Mouse (Mus musculus): Measurements from ENCODE around the gene Hnrnpc.
"Not testable (repeated sequence)": the region's sequence is repeated elsewhere in the genome, so short reads cannot be mapped to it uniquely, and the experiment has no call there.

The Hnrnpc gene

GRCm38 (mm10) chr14:52101285-52102157, 2.3 kb downstream of the Hnrnpc start:
- no peak for DNase-seq

GRCm38 (mm10) chr14:52100170-52100960, 3.5 kb downstream of the Hnrnpc start:
- DNase-seq: no peak

GRCm38 (mm10) chr14:52099563-52099962, 4.3 kb downstream of the Hnrnpc start:
- no peak for DNase-seq

- not testable (repeated sequence) for DNase-seq
Observed at GRCm38 (mm10) chr14:52098387-52098786, 5.4 kb downstream of the Hnrnpc start.

- not testable (repeated sequence) for DNase-seq
Observed at GRCm38 (mm10) chr14:52097191-52097590, 6.6 kb downstream of the Hnrnpc start.

GRCm38 (mm10) chr14:52094533-52094932, 9.3 kb downstream of the Hnrnpc start:
- DNase-seq: no peak

- no peak for DNase-seq
Observed at GRCm38 (mm10) chr14:52083083-52083482, 20.7 kb downstream of the Hnrnpc start.

GRCm38 (mm10) chr14:52071599-52072137, 32.2 kb downstream of the Hnrnpc start:
- no peak for DNase-seq

- DNase-seq: no peak
Observed at GRCm38 (mm10) chr14:52066135-52066534, 37.7 kb downstream of the Hnrnpc start.

GRCm38 (mm10) chr14:52061798-52062197, 42.0 kb downstream of the Hnrnpc start:
- peak; percentile 56 to 57 for DNase-seq

- DNase-seq: peak; percentile 95 to 96
Observed at GRCm38 (mm10) chr14:52060800-52061199, 43.0 kb downstream of the Hnrnpc start.

- DNase-seq: peak in 1 of 2 experiments; percentile 59
Observed at GRCm38 (mm10) chr14:52059982-52060381, 43.8 kb downstream of the Hnrnpc start.

- not testable (repeated sequence) for DNase-seq
Observed at GRCm38 (mm10) chr14:52052720-52053119, 51.1 kb downstream of the Hnrnpc start.

- no peak for DNase-seq
Observed at GRCm38 (mm10) chr14:52045966-52046565, 57.8 kb downstream of the Hnrnpc start.

GRCm38 (mm10) chr14:52044901-52045678, 58.7 kb downstream of the Hnrnpc start:
- DNase-seq: peak; percentile 73 to 76

GRCm38 (mm10) chr14:52043446-52043845, 60.4 kb downstream of the Hnrnpc start:
- DNase-seq: no peak

- not testable (repeated sequence) for DNase-seq
Observed at GRCm38 (mm10) chr14:52042359-52042758, 61.5 kb downstream of the Hnrnpc start, which contains the start of gene Olfr221. Olfr221 (minus strand) TSS chr14:52042459.

- DNase-seq: no peak
Observed at GRCm38 (mm10) chr14:52039332-52039731, 64.5 kb downstream of the Hnrnpc start.

- no peak for DNase-seq
Observed at GRCm38 (mm10) chr14:52035926-52036325, 67.9 kb downstream of the Hnrnpc start.

- no peak for DNase-seq
Observed at GRCm38 (mm10) chr14:52026342-52026741, 77.5 kb downstream of the Hnrnpc start.

- DNase-seq: no peak
Observed at GRCm38 (mm10) chr14:52024133-52024532, 79.7 kb downstream of the Hnrnpc start.

All from cerebellum, postnatal 10 days (tissue).